Mouse (Mus musculus) lung, adult 10 weeks (tissue): ENCODE results near the gene Nmt2. TPM values are rescaled to one million over a fixed set of nuclear protein-coding genes. Genes with fewer than 3 reads are reported as not detected.

Source experiments
- polyA plus RNA-seq: library from polyadenylated mRNA; stranded (reverse); fragments of 350-450 nt; fragmentation: Illumina TruSeq; extraction: RNeasy Lipid Tissue Mini Kit (QIAGEN cat#74804); gene quantifications from one replicate; pipeline ENCODE4 v1.2.3, GENCODE M21; 2014; ENCODE audit warnings: low read depth, low replicate concordance; ENCODE audit not compliant: insufficient read depth

Gene Nmt2
- 9.9 TPM for polyA plus RNA-seq

GRCm38 (mm10) chr2:3283602-3284472, at the start of gene Nmt2:
Gene Nmt2, plus strand, starts transcription at chr2:3284212.

GRCm38 (mm10) chr2:3332484-3333242, 48.7 kb downstream of the Nmt2 start, which contains the start of gene Rpp38:
Gene Rpp38, minus strand, starts transcription at chr2:3332643.

GRCm38 (mm10) chr2:3335611-3336301, 51.7 kb downstream of the Nmt2 start, which contains the start of gene Acbd7:
Gene Acbd7, plus strand, starts transcription at chr2:3336168.

Other genes starting within 250 kb of the Nmt2 start
- 20.3 TPM for gene Fam171a1, start 170.0 kb upstream of the Nmt2 start, polyA plus RNA-seq
- gene Rpp38, start 48.4 kb downstream of the Nmt2 start, polyA plus RNA-seq, result 5.6 TPM
- gene Acbd7, start 52.0 kb downstream of the Nmt2 start, polyA plus RNA-seq, result 1.2 TPM
- 0.15 TPM for gene Olah, start 113.0 kb downstream of the Nmt2 start, polyA plus RNA-seq
- 18.0 TPM for gene Meig1, start 138.4 kb downstream of the Nmt2 start, polyA plus RNA-seq
- gene Dclre1c, start 139.9 kb downstream of the Nmt2 start, polyA plus RNA-seq, result 2.2 TPM
- gene Suv39h2, start 190.8 kb downstream of the Nmt2 start, polyA plus RNA-seq, result 0.90 TPM
- gene Gm45902, start 228.6 kb downstream of the Nmt2 start, polyA plus RNA-seq, result 0.71 TPM
- gene Hspa14, start 228.6 kb downstream of the Nmt2 start, polyA plus RNA-seq, result 27.9 TPM
- 1.0 TPM for gene Cdnf, start 228.8 kb downstream of the Nmt2 start, polyA plus RNA-seq